Mouse (Mus musculus): Measurements from ENCODE around the gene Fam83e. TPM values are rescaled to one million over a fixed set of nuclear protein-coding genes. Genes with fewer than 3 reads are reported as not detected.

Fam83e gene
- polyA plus RNA-seq, 1 experiment, result 102 TPM

- no peak overlapping the region for H3K27ac ChIP-seq (ENCODE audit: insufficient read depth, low read depth, low read length)
- H3K4me1 ChIP-seq (ENCODE audit: control insufficient read depth, insufficient read depth, insufficient read length, low read length), result peaks cover 46% of the 10 kb centered on the region
- H3K27me3 ChIP-seq (ENCODE audit: control insufficient read depth, insufficient read depth, low read length), result no peaks in the 10 kb centered on the region
- TF ChIP-seq POLR2A (IDR thresholded peaks at IDR 0.05; ENCODE audit: low read depth, low read length), result no peak
- TF ChIP-seq CTCF (IDR thresholded peaks at IDR 0.05; ENCODE audit: extremely low read depth, insufficient read length, insufficient replicate concordance, low read depth, low read length), result no peak
- no peak overlapping the region for H3K4me3 ChIP-seq (ENCODE audit: low read depth, low read length)
- peaks cover 51% of the 10 kb centered on the region for H3K36me3 ChIP-seq (ENCODE audit: control insufficient read depth, insufficient read depth, low read length)
- 86% methylated on average over 20 of the region's 20 CpGs for WGBS
These were observed 10.4 kb upstream of the Fam83e start for GRCm38 (mm10) chr7:45710477-45711191.

- Histone ChIP-seq H3K4me3 (ENCODE audit: low read depth, low read length) (peak overlapping the region; percentile 51), H3K4me1 (ENCODE audit: control insufficient read depth, insufficient read depth, insufficient read length, low read length) (peaks cover 50% of the 10 kb centered on the region), H3K27me3 (ENCODE audit: control insufficient read depth, insufficient read depth, low read length) (no peaks in the 10 kb centered on the region), H3K27ac (ENCODE audit: insufficient read depth, low read depth, low read length) (0 out of 2 replicates have a peak overlapping the region, but pooled peaks have one; percentile 64), H3K36me3 (ENCODE audit: control insufficient read depth, insufficient read depth, low read length) (peaks cover 51% of the 10 kb centered on the region)
- no peak for TF ChIP-seq CTCF (IDR thresholded peaks at IDR 0.05; ENCODE audit: extremely low read depth, insufficient read length, insufficient replicate concordance, low read depth, low read length)
- no peak for TF ChIP-seq POLR2A (IDR thresholded peaks at IDR 0.05; ENCODE audit: low read depth, low read length)
- 81% methylated on average over 24 of the region's 24 CpGs for WGBS
These were observed 9.5 kb upstream of the Fam83e start for GRCm38 (mm10) chr7:45711316-45712021.

GRCm38 (mm10) chr7:45712022-45712757 is 8.8 kb upstream of the Fam83e start:
- Histone ChIP-seq H3K4me3 (ENCODE audit: low read depth, low read length) (peak overlapping the region; percentile 51), H3K27ac (ENCODE audit: insufficient read depth, low read depth, low read length) (peak overlapping the region; percentile 99), H3K27me3 (ENCODE audit: control insufficient read depth, insufficient read depth, low read length) (no peaks in the 10 kb centered on the region), H3K36me3 (ENCODE audit: control insufficient read depth, insufficient read depth, low read length) (peaks cover 50% of the 10 kb centered on the region), H3K4me1 (ENCODE audit: control insufficient read depth, insufficient read depth, insufficient read length, low read length) (peaks cover 49% of the 10 kb centered on the region)
- no peak for TF ChIP-seq CTCF (IDR thresholded peaks at IDR 0.05; ENCODE audit: extremely low read depth, insufficient read length, insufficient replicate concordance, low read depth, low read length)
- TF ChIP-seq POLR2A (IDR thresholded peaks at IDR 0.05; ENCODE audit: low read depth, low read length), result peak; percentile 46; the same call in 1 of the 2 replicates
- WGBS, result 41% methylated on average over 21 of the region's 21 CpGs

GRCm38 (mm10) chr7:45713396-45713795 is 7.6 kb upstream of the Fam83e start:
- WGBS, result 31% methylated on average over 16 of the region's 16 CpGs
- Histone ChIP-seq H3K4me3 (ENCODE audit: low read depth, low read length) (peak overlapping the region; percentile 59), H3K27me3 (ENCODE audit: control insufficient read depth, insufficient read depth, low read length) (no peaks in the 10 kb centered on the region), H3K36me3 (ENCODE audit: control insufficient read depth, insufficient read depth, low read length) (peaks cover 48% of the 10 kb centered on the region), H3K4me1 (ENCODE audit: control insufficient read depth, insufficient read depth, insufficient read length, low read length) (peaks cover 47% of the 10 kb centered on the region), H3K27ac (ENCODE audit: insufficient read depth, low read depth, low read length) (peak overlapping the region; percentile 99)
- no peak for TF ChIP-seq POLR2A (IDR thresholded peaks at IDR 0.05; ENCODE audit: low read depth, low read length)
- TF ChIP-seq CTCF (IDR thresholded peaks at IDR 0.05; ENCODE audit: extremely low read depth, insufficient read length, insufficient replicate concordance, low read depth, low read length), result no peak

- H3K4me3 ChIP-seq (ENCODE audit: low read depth, low read length), result peak overlapping the region; percentile 69
- peak overlapping the region; percentile 99 for H3K27ac ChIP-seq (ENCODE audit: insufficient read depth, low read depth, low read length)
- TF ChIP-seq POLR2A (IDR thresholded peaks at IDR 0.05; ENCODE audit: low read depth, low read length), result no peak
- no peak for TF ChIP-seq CTCF (IDR thresholded peaks at IDR 0.05; ENCODE audit: extremely low read depth, insufficient read length, insufficient replicate concordance, low read depth, low read length)
- H3K36me3 ChIP-seq (ENCODE audit: control insufficient read depth, insufficient read depth, low read length), result peaks cover 42% of the 10 kb centered on the region
- peaks cover 41% of the 10 kb centered on the region for H3K4me1 ChIP-seq (ENCODE audit: control insufficient read depth, insufficient read depth, insufficient read length, low read length)
- no peaks in the 10 kb centered on the region for H3K27me3 ChIP-seq (ENCODE audit: control insufficient read depth, insufficient read depth, low read length)
- 24% methylated on average over 6 of the region's 6 CpGs for WGBS
These were observed 7.0 kb upstream of the Fam83e start for GRCm38 (mm10) chr7:45713881-45714520.

- peaks cover 38% of the 10 kb centered on the region for H3K4me1 ChIP-seq (ENCODE audit: control insufficient read depth, insufficient read depth, insufficient read length, low read length)
- 2% methylated on average over 14 of the region's 14 CpGs for WGBS
- H3K4me3 ChIP-seq (ENCODE audit: low read depth, low read length), result peak overlapping the region; percentile 69
- TF ChIP-seq POLR2A (IDR thresholded peaks at IDR 0.05; ENCODE audit: low read depth, low read length) (peak; percentile 81; the same call in 1 of the 2 replicates), CTCF (IDR thresholded peaks at IDR 0.05; ENCODE audit: extremely low read depth, insufficient read length, insufficient replicate concordance, low read depth, low read length) (no peak)
- peaks cover 40% of the 10 kb centered on the region for H3K36me3 ChIP-seq (ENCODE audit: control insufficient read depth, insufficient read depth, low read length)
- H3K27ac ChIP-seq (ENCODE audit: insufficient read depth, low read depth, low read length), result peak overlapping the region; percentile 99
- H3K27me3 ChIP-seq (ENCODE audit: control insufficient read depth, insufficient read depth, low read length), result no peaks in the 10 kb centered on the region
These were observed 6.4 kb upstream of the Fam83e start for GRCm38 (mm10) chr7:45714630-45715089.

Measured in small intestine, adult 2 months (tissue).